Mouse (Mus musculus) liver, postnatal 0 days (tissue): ENCODE measurements around the gene Syngap1.

ENCODE experiments used
- CTCF ChIP-seq: sonication (generic); IDR thresholded peaks from 2 replicates; pipeline ENCODE4 v1.5.1; 2016; ENCODE audit warnings: antibody characterized with exemption, low read depth
- EP300 ChIP-seq: IDR thresholded peaks from 2 replicates; pipeline ENCODE4 v1.6.1; 2016; ENCODE audit warnings: antibody characterized with exemption, low read depth, mild to moderate bottlenecking

GRCm38 (mm10) chr17:26990521-26990920 is 49.5 kb downstream of the Syngap1 start:
- TF ChIP-seq CTCF (no peak), EP300 (no peak)
